Mouse (Mus musculus): ENCODE results near the gene Pou2f2.

- TF ChIP-seq CTCF (IDR thresholded peaks at IDR 0.05; ENCODE audit: low read depth, low read length) (no peak), POLR2A (IDR thresholded peaks at IDR 0.05; ENCODE audit: extremely low read depth, insufficient read depth, low read length) (no peak)
Measured at GRCm38 (mm10) chr7:25121240-25121786, 58.2 kb downstream of the Pou2f2 start.

Measured in liver, adult 2 months (tissue).